Mouse (Mus musculus) liver, postnatal 0 days (tissue): Measurements from ENCODE around the gene Sdhaf1. TPM values are rescaled to one million over a fixed set of nuclear protein-coding genes. Genes with fewer than 3 reads are reported as not detected.

ENCODE experiments used
- ATAC-seq: fragments of 200-750 bp; cut with Nextera tagmentation; 2 replicates; pipeline ENCODE4 v1.8.0; 2017; ENCODE audit warnings: mild to moderate bottlenecking, moderate library complexity
- DNase-seq: peaks from one replicate; pipeline ENCODE4 v3.0.0-alpha.2; 2016
- H3K27ac ChIP-seq: fragments of 300-500 bp; sonication (generic); 2 replicates; pipeline ENCODE4 v1.5.1; 2014; ENCODE audit warnings: antibody characterized with exemption, moderate library complexity, mild to moderate bottlenecking, low read depth
- H3K27me3 ChIP-seq: fragments of 300-500 bp; sonication (generic); 2 replicates; pipeline ENCODE4 v1.6.1; 2014; ENCODE audit warnings: low read length, control low read depth, mixed read lengths; ENCODE audit not compliant: insufficient read depth
- H3K36me3 ChIP-seq: fragments of 300-500 bp; sonication (generic); replicated peaks from 2 replicates; pipeline ENCODE4 v1.6.1; 2014; ENCODE audit warnings: mild to moderate bottlenecking, control low read depth, low read length, moderate library complexity, mixed read lengths; ENCODE audit not compliant: insufficient read depth
- H3K4me1 ChIP-seq: fragments of 300-500 bp; sonication (generic); 2 replicates; pipeline ENCODE4 v1.6.1; 2014; ENCODE audit warnings: antibody characterized with exemption, mild to moderate bottlenecking, control low read depth; ENCODE audit not compliant: insufficient read depth
- H3K4me2 ChIP-seq: fragments of 300-500 bp; sonication (generic); 2 replicates; pipeline ENCODE4 v1.6.1; 2014; ENCODE audit warnings: low read depth, mild to moderate bottlenecking, low read length, moderate library complexity, mixed read lengths
- H3K4me3 ChIP-seq: fragments of 300-500 bp; sonication (generic); 2 replicates; pipeline ENCODE4 v1.5.1; 2014; ENCODE audit warnings: low read depth, low read length
- H3K9ac ChIP-seq: fragments of 300-500 bp; sonication (generic); replicated peaks from 2 replicates; pipeline ENCODE4 v1.6.1; 2014; ENCODE audit warnings: mild to moderate bottlenecking, moderate library complexity
- H3K9me3 ChIP-seq: fragments of 300-500 bp; sonication (generic); 2 replicates; pipeline ENCODE4 v1.6.1; 2016; ENCODE audit warnings: mild to moderate bottlenecking, control low read depth, low read length, mixed read lengths
- CTCF ChIP-seq: sonication (generic); IDR thresholded peaks from 2 replicates; pipeline ENCODE4 v1.5.1; 2016; ENCODE audit warnings: antibody characterized with exemption, low read depth
- EP300 ChIP-seq: IDR thresholded peaks from 2 replicates; pipeline ENCODE4 v1.6.1; 2016; ENCODE audit warnings: antibody characterized with exemption, low read depth, mild to moderate bottlenecking
- WGBS: fragments of 180-500 bp; shearing (Covaris S2); extraction: QIAGEN DNeasy Blood & Tissue Kit; methylation state at CpG from one replicate; pipeline ENCODE4 v1.1.7; 2014; ENCODE audit not compliant: insufficient replicate concordance; 5-methylcytosine and 5-hydroxymethylcytosine counted together
- polyA plus RNA-seq: library from polyadenylated mRNA; unstranded; fragments of >200 nt; fragmentation: Nextera tagmentation; extraction: Ambion mirVana; gene quantifications from 2 replicates; pipeline ENCODE4 v1.2.1, GENCODE M21; 2015

The Sdhaf1 gene
- polyA plus RNA-seq, 1 experiment from 2014 or later = 14.0 TPM

DNA sequence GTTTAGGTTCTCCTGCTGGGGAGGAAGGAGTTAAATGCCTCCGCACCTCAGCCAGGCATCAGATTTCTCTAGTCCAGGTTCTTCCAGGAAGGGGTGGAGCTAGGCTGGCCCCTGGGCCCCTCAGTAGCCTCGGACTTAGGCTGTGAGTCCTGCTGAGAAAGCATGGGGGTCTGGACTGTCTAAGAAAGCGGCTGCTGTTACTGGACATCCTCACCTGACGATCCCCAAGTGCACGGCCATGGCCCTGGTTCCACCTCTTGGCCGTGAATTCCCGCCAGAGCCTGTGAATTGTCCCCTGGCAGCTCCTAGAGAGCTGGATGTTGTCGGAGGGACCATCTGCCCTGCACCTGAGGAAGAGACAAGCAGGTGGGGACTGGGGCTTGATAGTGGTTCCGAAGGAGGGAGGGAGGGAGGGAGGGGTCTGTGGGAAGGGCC is 9.0 kb downstream of the Sdhaf1 start, which contains the start of gene Syne4:
TSS of gene Syne4 (plus strand) at position 87 of the 435 bp plus-strand sequence.
- Histone ChIP-seq H3K27me3 (no peaks in the 10 kb centered on the region), H3K36me3 (no peaks in the 10 kb centered on the region), H3K4me2 (peak within 1 kb of the TSS; percentile 62), H3K9ac (peak within 1 kb of the TSS; percentile 53; the same call in 1 of the 2 replicates), H3K27ac (peak within 1 kb of the TSS; percentile 84), H3K9me3 (no peaks in the 10 kb centered on the region), H3K4me3 (peak within 1 kb of the TSS; percentile 41), H3K4me1 (peaks cover 3% of the 10 kb centered on the region; the same call in 1 of the 2 replicates)
- TF ChIP-seq CTCF (no peak), EP300 (no peak)
- ATAC-seq (no peak), DNase-seq (no peak)
- 10% methylated on average over 8 of the region's 9 CpGs for WGBS

DNA sequence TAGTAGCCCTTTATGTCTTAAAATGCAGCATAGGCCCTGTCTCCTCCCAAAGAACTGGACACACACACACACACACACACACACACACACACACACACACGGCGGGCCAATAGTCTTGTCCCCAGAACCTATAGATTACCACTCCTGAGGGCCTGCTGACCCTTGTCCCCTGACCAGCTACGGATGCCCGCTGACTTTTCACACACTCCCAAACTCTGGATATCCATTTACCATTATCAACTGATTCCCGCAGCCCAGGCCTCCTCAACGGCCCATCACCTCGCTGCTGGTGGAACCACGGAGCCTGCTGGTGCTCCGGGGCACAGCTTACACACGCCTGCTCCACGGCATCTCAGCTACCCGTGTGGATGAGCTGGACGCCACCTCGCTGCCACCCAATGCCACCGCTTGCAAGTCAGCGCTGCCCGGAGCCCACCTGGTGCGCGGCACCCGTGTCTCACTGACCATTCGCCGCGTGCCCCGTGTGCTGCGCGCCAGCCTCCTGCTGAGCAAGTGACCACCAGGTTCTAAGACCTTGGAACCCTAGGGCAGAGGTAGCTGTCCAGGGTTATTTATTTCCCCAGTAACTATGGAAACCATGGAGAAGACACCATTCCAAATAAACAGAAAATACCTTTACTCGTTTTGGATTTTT is 9.9 kb downstream of the Sdhaf1 start:
- Histone ChIP-seq H3K4me1 (peaks cover 11% of the 10 kb centered on the region), H3K9ac (peak overlapping the region; percentile 53; the same call in 1 of the 2 replicates), H3K4me3 (peak overlapping the region; percentile 41), H3K27me3 (no peaks in the 10 kb centered on the region), H3K4me2 (peak overlapping the region; percentile 62), H3K9me3 (no peaks in the 10 kb centered on the region), H3K27ac (peak overlapping the region; percentile 84), H3K36me3 (no peaks in the 10 kb centered on the region)
- WGBS = 61% methylated on average over 27 of the region's 27 CpGs
- peak; percentile 58 for DNase-seq
- TF ChIP-seq CTCF (no peak), EP300 (no peak)
- peak; percentile 81 for ATAC-seq

DNA sequence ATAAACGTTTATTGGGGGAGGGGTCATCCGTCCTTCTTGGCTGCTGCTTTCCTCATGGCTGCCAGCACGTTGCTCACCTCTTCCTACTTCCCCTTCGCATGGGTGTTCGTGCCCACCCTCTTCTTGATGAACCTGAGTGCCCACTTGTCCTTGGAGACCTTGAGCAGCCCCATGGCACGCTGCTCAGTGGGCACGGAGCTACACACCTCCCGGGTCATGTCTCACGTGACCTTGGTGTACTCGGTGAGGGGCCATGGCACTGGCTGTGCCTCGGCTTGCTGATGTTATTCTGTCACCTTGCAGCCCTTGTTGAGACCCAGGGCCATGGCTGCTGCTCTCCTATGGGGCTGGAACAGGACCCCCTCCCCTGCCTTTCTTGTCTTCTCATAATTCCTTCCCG is 13.6 kb downstream of the Sdhaf1 start:
- 80% methylated on average over 12 of the region's 12 CpGs for WGBS
- peaks cover 16% of the 10 kb centered on the region for H3K4me1 ChIP-seq
- no peak overlapping the region for H3K4me2 ChIP-seq
- no peaks in the 10 kb centered on the region for H3K27me3 ChIP-seq
- H3K36me3 ChIP-seq = no peaks in the 10 kb centered on the region
- no peak overlapping the region for H3K9ac ChIP-seq
- ATAC-seq (no peak), DNase-seq (no peak)
- H3K27ac ChIP-seq = no peak overlapping the region
- H3K9me3 ChIP-seq = no peaks in the 10 kb centered on the region
- TF ChIP-seq CTCF = no peak
- TF ChIP-seq EP300 = no peak
- no peak overlapping the region for H3K4me3 ChIP-seq

DNA sequence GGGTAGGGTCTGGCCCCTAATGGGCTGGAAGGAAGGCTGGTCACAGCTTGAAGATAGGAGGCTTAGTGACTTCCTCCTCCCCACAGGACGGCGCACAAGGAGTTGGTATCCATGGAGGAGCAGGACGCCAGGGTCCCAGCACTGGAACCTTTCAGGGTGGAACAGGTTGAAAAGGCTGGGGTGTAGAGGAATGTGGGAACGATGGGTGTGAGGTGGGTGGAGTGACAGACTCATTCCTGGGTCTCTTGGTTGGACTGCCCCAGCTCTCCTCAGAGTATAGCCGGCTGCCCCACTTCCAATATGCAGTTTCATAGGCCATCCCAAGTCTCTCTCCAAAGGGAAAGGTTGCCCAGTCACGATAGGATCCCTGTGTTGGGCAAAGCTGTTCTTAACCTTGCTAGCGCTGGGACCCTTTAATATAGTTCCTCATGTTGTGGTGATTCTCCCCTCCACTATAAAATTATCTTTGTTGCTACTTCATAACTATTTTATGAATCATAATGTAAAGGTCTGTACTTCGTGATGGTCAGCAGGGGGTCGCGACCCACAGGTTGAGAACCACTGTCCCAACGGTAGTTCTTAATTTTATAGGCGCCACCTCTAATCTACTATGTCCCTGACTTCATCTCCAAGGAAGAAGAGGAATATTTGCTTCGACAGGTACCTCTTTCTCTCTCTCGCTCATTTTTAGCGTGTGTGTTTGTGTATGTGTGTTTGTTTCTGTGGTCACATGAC is 14.1 kb downstream of the Sdhaf1 start:
- Histone ChIP-seq H3K4me2 (peak overlapping the region; percentile 91), H3K4me3 (peak overlapping the region; percentile 49), H3K4me1 (peaks cover 16% of the 10 kb centered on the region), H3K9me3 (no peaks in the 10 kb centered on the region), H3K36me3 (no peaks in the 10 kb centered on the region), H3K27ac (no peak overlapping the region), H3K27me3 (no peaks in the 10 kb centered on the region), H3K9ac (peak overlapping the region; percentile 62)
- no peak for ATAC-seq
- no peak for TF ChIP-seq EP300
- TF ChIP-seq CTCF = no peak
- no peak for DNase-seq
- 55% methylated on average over 15 of the region's 15 CpGs for WGBS

DNA sequence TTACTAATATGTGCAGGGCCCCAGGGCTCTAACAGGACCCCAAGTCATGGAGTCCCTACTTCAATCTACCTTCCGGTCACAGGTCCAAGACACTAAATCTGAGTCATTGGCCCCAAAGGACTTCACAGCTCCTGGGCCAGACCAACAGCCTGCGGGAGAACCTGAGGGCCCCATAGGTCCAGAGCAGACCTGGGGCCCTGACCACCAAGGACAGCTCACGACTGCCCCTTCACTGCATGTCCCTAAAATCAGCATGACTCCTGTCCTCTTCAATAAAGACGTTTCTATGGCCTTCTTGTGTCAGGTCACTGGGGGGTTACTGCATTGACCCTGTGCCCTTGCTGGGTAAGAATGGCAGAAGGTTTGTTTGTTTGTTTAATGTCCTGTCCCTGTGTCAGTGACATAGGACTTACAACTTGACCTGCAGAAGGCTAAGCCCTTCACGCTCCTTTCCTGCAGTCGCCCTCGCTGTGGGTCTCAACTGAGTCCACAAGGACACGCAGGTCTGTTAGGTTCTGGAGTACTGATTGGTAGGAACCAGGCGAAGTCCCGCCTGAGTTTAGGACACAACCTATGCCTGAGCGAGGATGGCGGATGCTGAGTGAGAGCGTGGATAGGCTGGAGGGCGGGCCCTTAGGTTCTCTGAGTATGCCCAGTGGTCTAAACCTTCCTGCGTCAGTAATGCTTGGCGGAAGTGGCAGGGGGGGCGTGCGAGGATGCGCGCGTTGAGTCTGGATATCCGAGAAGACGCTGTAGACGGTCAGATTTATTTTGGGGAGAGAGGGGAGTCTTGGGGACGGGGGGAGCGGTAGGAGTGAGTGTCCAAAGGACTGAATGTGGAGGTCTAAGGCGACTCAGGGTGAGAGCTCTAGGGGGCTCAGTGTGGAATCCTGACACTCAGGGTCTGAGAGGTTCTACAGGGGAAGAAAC is 15.4 kb downstream of the Sdhaf1 start, which contains the start of gene Alkbh6:
TSS of gene Alkbh6 (plus strand) at position 642 of the 930 bp plus-strand sequence.
- Histone ChIP-seq H3K4me2 (peak within 1 kb of the TSS; percentile 91), H3K4me3 (peak within 1 kb of the TSS; percentile 49), H3K4me1 (peaks cover 14% of the 10 kb centered on the region), H3K9ac (peak within 1 kb of the TSS; percentile 62), H3K36me3 (no peaks in the 10 kb centered on the region), H3K27me3 (no peaks in the 10 kb centered on the region), H3K27ac (peak within 1 kb of the TSS; percentile 78), H3K9me3 (no peaks in the 10 kb centered on the region)
- peak; percentile 100 for ATAC-seq
- 4% methylated on average over 27 of the region's 27 CpGs for WGBS
- TF ChIP-seq CTCF = no peak
- TF ChIP-seq EP300 = no peak
- DNase-seq = peak; percentile 88
